Mouse (Mus musculus) kidney, postnatal 14 days (tissue): Measurements from ENCODE around the gene Chpf.

Source experiments
- DNase-seq: peaks from one replicate; pipeline ENCODE4 v3.0.0; 2022; ENCODE audit warnings: mixed read lengths

Chpf gene

DNA sequence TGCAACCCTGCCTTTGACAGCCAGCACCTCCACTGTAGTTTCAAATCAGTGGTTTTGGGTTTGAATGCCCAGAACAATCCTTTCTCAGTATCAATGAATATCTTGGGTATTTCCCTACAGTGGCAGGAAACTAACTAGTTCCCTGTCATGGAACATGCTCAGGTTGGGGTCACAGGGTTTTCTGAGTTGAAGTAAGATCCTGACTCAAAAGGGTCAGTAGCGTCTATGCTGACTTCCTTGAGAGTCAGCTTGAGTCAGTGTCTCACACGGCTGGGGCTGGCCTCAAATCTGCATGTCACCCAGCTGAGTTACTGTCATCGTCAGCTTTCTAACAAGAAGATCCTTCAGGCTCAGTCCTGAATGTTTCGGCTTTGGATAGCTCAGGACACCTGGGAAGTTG is 19.8 kb upstream of the Chpf start:
- no peak for DNase-seq

GRCm38 (mm10) chr1:75494878-75495548 is 15.9 kb upstream of the Chpf start:
- DNase-seq: peak; percentile 56

GRCm38 (mm10) chr1:75492579-75493170 is 13.6 kb upstream of the Chpf start:
- DNase-seq: no peak

DNA sequence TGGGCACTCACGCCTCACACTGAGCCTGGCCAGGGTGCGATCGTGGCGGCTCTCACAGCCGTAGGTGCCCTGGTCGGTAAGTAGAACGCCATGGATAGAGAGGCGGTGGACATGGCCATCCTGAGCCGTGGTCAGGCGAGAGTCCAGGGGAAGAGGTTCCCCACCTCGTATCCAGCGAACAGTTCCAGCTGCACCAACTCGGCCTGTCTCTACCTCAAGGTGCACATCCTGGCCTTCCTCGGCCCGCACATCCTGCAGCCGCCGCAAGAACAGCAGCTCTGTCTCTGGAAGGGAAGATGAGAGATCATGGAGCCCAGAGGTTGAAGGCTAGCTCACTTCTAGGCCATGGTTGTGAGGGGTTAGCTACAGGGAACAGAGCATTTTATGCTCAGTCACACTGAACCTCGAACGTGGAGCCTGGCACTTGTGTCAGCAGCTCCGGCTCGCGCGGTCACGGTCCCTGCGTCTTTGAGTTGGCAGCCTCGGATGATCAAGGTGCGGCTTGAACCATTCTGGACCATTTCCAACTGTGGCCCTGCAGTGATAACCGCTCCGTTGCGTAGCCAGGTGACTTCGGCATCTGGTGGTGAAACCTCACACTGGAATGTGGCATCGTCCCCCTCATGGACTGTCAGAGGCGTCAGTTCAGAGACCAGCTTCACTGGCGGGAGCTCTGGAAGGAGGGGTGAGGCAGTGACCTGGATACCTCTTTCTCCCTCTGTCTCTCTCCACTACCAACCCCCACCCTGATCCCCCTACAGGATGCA is 11.9 kb upstream of the Chpf start:
- no peak for DNase-seq

GRCm38 (mm10) chr1:75487405-75488161 is 8.5 kb upstream of the Chpf start:
- peak; percentile 89 for DNase-seq

DNA sequence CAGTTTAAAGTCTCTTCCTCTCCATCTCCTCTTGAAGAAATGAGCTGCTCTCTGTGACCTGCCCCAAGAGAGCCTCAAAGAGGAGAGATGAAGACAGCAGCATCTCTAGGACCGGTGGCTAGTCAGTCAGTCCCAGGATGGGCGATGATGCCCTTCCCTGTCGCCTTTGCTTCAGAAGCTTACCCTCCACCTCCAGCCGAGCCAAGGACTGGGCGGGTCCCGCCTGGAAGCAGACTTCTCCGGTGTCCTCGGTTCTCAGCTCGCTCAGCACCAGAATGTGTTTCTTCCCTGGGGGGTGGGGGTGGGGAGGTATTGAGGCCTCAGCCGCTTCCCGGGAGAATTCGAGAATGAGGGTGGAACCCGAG is 7.9 kb upstream of the Chpf start:
- no peak for DNase-seq

DNA sequence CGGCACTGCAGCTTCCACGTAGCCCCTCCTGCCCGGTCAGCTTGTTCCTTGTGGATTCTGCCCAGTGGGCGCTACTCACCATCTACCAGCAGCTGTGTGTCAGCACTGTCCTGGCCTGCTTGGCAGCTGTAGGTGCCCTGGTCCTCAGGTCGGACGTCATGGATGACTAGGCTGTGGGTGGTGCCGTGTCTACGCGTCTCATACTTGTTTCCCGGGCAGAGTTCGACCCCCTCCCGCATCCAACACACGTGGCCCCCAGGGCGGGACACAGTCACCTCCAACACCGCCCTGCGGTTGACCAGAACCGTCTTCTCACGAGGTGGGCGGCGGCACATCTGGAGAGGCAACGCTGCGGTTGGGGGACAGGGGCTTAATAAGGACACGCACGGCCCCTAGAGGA is 7.5 kb upstream of the Chpf start:
- peak; percentile 63 for DNase-seq

GRCm38 (mm10) chr1:75480735-75481134 is 1.6 kb upstream of the Chpf start:
- no peak for DNase-seq

DNA sequence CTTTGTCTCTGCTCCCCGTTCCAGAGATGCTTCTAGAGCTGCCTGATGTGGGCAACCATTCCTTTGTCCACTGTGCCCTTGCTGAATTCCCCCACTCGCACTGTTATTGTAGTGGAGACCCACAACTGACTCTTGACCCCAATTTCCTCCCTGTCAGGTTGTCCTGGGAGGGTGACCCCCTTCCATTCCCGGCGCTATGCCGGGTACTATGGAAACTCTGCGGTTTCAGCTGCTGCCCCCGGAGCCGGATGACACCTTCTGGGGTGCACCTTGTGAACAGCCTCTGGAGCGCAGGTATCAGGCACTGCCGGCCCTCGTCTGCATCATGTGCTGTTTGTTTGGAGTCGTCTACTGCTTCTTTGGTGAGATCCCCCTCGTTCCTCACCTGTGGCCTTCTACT is 929 bp upstream of the Chpf start:
- DNase-seq: no peak

- DNase-seq: no peak
These were observed 505 bp upstream of the Chpf start for GRCm38 (mm10) chr1:75479635-75479989.

GRCm38 (mm10) chr1:75478497-75478896 is 610 bp downstream of the Chpf start:
- DNase-seq: peak; percentile 77

GRCm38 (mm10) chr1:75477966-75478290 is 1.2 kb downstream of the Chpf start:
- no peak for DNase-seq

GRCm38 (mm10) chr1:75477264-75477965 is 1.7 kb downstream of the Chpf start:
- peak; percentile 91 for DNase-seq

GRCm38 (mm10) chr1:75476441-75476840 is 2.7 kb downstream of the Chpf start:
- DNase-seq: no peak

DNA sequence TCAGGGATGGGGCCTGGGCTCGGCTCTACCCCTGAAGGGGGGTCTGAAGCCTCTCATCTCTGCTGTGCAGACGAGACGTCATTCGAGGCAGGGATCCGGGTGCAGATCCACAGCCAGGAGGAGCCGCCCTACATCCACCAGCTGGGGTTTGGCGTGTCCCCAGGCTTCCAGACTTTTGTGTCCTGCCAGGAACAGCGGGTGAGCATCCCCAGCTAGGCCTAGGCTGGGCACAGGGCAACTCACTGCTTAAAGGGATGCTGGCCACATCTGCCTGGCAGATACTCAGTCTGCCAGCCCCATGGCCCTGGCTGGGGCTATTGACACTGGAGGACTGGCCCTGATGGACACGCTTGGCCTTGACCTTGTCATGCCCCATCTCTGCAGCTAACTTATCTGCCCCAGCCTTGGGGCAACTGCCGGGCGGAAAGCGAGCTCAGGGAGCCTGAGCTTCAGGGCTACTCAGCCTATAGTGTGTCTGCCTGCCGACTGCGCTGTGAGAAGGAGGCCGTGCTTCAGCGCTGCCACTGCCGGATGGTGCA is 9.8 kb downstream of the Chpf start:
- no peak for DNase-seq

DNA sequence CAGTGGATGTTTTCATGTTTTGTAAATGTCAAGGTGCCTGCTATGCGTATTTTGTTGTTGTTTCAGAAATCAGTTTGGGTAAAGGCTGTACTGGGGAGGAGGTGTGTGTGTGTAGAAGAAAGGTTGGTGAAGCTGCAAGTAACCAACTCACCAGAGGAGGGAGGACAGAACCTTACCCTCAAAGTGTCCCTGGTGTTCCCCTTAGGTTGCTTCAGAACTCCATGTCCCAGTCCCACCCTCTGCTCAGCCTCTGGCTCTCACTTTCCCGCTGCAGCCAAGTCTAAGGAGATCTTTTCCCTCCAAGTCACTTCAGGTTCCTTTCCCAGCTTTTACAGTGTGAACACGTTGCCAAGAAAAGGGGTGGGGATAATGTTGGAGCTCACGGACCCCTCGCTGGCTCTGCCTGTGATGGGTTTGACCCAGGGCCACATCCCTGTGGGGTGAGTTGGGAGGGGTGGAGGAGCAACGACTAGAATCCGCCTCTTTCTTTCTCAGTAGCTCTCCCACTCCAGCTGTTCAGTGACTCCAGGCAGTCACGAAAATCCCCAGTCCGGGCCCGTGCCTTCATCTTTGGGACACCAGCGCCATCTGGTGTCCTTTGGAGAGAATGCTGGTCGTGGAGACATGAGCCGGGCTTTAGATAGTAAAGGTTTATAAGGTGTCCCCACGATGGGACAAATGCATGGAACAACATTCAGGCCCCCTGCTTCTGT is 11.7 kb downstream of the Chpf start:
- DNase-seq: peak; percentile 86

- DNase-seq: no peak
These were observed 15.4 kb downstream of the Chpf start for GRCm38 (mm10) chr1:75463652-75464204.

GRCm38 (mm10) chr1:75462636-75463035 is 16.5 kb downstream of the Chpf start:
- no peak for DNase-seq

GRCm38 (mm10) chr1:75460297-75460696 is 18.8 kb downstream of the Chpf start:
- DNase-seq: no peak

DNA sequence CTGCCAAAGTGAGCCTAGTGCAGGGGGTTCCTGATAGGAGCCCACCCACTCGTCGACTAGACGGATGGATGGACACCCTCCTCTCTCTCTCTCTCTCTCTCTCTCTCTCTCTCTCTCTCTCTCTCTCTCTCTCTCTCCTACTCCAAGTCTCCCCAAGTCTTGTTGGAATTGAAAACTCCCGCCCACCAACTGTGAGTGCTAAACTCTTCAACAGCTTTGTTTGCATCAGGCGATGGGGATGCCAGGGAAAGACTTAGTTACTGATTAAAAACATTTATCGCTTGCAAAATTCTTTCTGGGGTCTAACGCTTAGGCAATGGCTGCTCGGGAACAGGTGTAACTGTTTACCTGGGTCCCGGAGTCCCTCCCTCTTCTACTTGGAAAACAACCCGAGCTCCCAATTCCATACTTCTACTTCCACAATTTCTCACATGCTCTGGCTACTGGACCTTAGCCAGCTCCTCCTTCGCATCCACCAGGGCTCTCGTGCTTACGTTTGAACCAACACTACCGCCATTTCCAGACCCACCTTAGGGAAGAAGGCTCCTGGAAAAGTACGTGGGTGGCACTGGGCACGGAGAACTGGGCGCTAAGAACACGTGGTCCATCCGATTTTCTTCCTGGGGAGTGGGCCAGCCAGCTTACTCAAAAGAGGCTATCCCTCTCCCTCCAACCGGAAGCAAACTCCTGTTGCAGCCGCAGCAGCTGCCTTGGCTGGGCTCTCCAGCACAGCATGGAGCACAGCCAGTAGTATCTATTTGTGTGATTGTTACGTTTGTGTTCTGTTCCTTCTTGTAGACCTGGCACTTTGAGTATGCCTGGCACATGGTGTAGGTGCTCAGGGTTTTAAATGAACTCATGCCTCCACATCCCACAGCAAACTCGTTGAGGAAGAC is 20.1 kb downstream of the Chpf start:
- DNase-seq: peak; percentile 48
